Comparison of ENCODE assay signal across 29 mouse cellular contexts in the genomic region with DNA sequence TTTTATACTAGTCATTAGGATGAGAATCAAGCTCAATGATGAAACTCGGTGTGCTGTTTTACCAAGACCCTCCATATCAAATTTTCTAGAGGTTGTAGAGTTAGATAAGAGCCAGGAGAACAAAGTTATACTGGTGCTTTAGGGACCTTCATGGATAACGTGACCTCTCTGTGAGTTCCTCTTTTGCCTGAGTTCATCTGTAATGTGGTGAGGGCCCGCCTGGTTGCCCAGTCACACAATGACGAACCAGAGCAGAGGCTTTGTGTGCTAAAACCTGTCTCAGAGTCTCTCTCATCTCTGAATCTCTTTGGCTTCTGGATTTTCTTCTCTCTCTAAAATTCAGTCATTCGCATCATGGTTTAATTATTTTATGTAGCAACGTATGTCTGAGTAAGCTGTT.
"Had no signal": no experiment of that assay in that cellular context is flagged by ENCODE, and none has a peak within 500 bp of the region (broad histone marks: within the 10 kb centered on the region; RNA-seq: fewer than 3 reads in every experiment).

No protein-coding gene starts in this region.

- ATAC-seq: forebrain, embryonic 13.5 days; forebrain, embryonic 14.5 days; forebrain, embryonic 15.5 days; forebrain, embryonic 16.5 days had no signal

- H3K27ac ChIP-seq: embryonic facial prominence, embryonic 10.5 days; embryonic facial prominence, embryonic 12.5 days; embryonic facial prominence, embryonic 13.5 days; embryonic facial prominence, embryonic 15.5 days; forebrain, embryonic 10.5 days; forebrain, embryonic 12.5 days; forebrain, embryonic 13.5 days; forebrain, embryonic 15.5 days; gastrocnemius, adult 2 months; heart, adult 2 months had no signal

- H3K4me3 ChIP-seq: embryonic facial prominence, embryonic 10.5 days; embryonic facial prominence, embryonic 12.5 days; embryonic facial prominence, embryonic 13.5 days; embryonic facial prominence, embryonic 15.5 days; erythroblast, embryonic 14.5 days; forebrain, embryonic 10.5 days; forebrain, embryonic 12.5 days; forebrain, embryonic 13.5 days; forebrain, embryonic 15.5 days; gastrocnemius, adult 2 months; heart, adult 2 months had no signal

- H3K36me3 ChIP-seq: embryonic facial prominence, embryonic 10.5 days; embryonic facial prominence, embryonic 12.5 days; embryonic facial prominence, embryonic 13.5 days; embryonic facial prominence, embryonic 15.5 days; forebrain, embryonic 10.5 days; forebrain, embryonic 12.5 days; forebrain, embryonic 15.5 days had no signal

- DNase-seq: cerebellum, adult 2 months; cerebellum, adult 8-10 months; cerebellum, adult 9-10 months; cerebellum, adult 9-11 months; cerebellum, postnatal 10 days; cerebellum, postnatal 14 days; cerebellum, postnatal 25 days; cerebellum, postnatal 36 days; embryo, embryonic 11 days; forebrain, postnatal 0 days; gastrocnemius, adult 2 months; gastrocnemius, postnatal 10 days; gastrocnemius, postnatal 14 days; gastrocnemius, postnatal 25 days; gastrocnemius, postnatal 36 days; heart, adult 11 months; heart, adult 18-20 months; heart, adult 2 months had no signal

- H3K27me3 ChIP-seq: embryonic facial prominence, embryonic 12.5 days; embryonic facial prominence, embryonic 13.5 days; embryonic facial prominence, embryonic 15.5 days; forebrain, embryonic 12.5 days; forebrain, embryonic 13.5 days; forebrain, embryonic 15.5 days had no signal
